Mouse (Mus musculus) liver, adult 2 months (tissue): ENCODE data around the gene Hsd17b11.

ENCODE experiments used
- CTCF ChIP-seq: fragments of 200-500 bp; IDR thresholded peaks from 2 replicates; pipeline ENCODE4 v1.5.1; 2011; ENCODE audit warnings: low read depth, low read length, control low read depth
- POLR2A ChIP-seq: fragments of 200-500 bp; IDR thresholded peaks from 2 replicates; pipeline ENCODE4 v1.6.1; 2011; ENCODE audit warnings: low read length, control low read depth; ENCODE audit not compliant: insufficient read depth; ENCODE audit errors: extremely low read depth

DNA sequence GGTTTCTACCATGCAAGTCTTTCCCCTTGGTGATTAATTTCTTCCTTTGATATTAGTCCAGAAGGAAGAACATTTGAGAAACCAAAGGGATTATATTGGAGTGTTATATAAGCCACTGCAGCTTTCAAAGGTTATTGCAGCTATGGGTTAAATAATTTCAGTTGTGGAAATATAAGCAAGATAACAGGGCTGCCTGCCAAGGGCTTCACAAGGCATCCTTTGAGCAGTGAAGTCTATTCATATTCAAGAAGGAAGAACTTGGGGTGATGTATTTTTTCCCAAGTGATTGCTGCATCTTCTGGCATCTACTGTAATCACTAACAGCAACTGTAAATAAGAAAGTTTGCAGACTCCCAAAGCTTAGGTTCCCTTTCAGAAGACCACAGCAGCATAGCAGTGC, 10.3 kb downstream of the Hsd17b11 start:
- TF ChIP-seq CTCF (no peak), POLR2A (no peak)
